Mouse (Mus musculus) forebrain, embryonic 14.5 days (tissue): ENCODE measurements at regions not wholly inside any gene's neighbourhood (a gene's known extent, or its start where the extent isn't known, plus 50 kb on each side); places are given as distances from the start of the nearest gene placed in this dataset.

ENCODE experiments used
- ATAC-seq: fragments of 200-750 bp; cut with Nextera tagmentation; 2 replicates; pipeline ENCODE4 v1.8.0; 2017; ENCODE audit warnings: mild to moderate bottlenecking, moderate library complexity
- DNase-seq: peaks from one replicate; pipeline ENCODE4 v3.0.0-alpha.2; 2015; ENCODE audit warnings: low spot score
- H3K27ac ChIP-seq: fragments of 300-500 bp; sonication (generic); 2 replicates; pipeline ENCODE4 v1.5.1; 2014; ENCODE audit warnings: low read depth, mild to moderate bottlenecking, control low read depth, low read length, moderate library complexity
- H3K27me3 ChIP-seq: fragments of 300-500 bp; sonication (generic); replicated peaks from 2 replicates; pipeline ENCODE4 v1.6.1; 2014; ENCODE audit warnings: low read length, control low read depth, mixed read lengths; ENCODE audit not compliant: control insufficient read depth, insufficient read depth
- H3K36me3 ChIP-seq: fragments of 300-500 bp; sonication (generic); 2 replicates; pipeline ENCODE4 v1.6.1; 2014; ENCODE audit warnings: low read length, control low read depth; ENCODE audit not compliant: control insufficient read depth, insufficient read depth
- H3K4me1 ChIP-seq: fragments of 300-500 bp; sonication (generic); 2 replicates; pipeline ENCODE4 v1.6.1; 2014; ENCODE audit warnings: antibody characterized with exemption, low read length, control low read depth; ENCODE audit not compliant: control insufficient read depth, insufficient read depth
- H3K4me2 ChIP-seq: fragments of 300-500 bp; sonication (generic); 2 replicates; pipeline ENCODE4 v1.6.1; 2014; ENCODE audit warnings: mild to moderate bottlenecking, control low read depth, low read length
- H3K4me3 ChIP-seq: fragments of 300-500 bp; sonication (generic); 2 replicates; pipeline ENCODE4 v1.5.1; 2014; ENCODE audit warnings: low read depth, low read length, control low read depth
- H3K9ac ChIP-seq: fragments of 300-500 bp; sonication (generic); 2 replicates; pipeline ENCODE4 v1.6.1; 2014; ENCODE audit warnings: mild to moderate bottlenecking, low read length, control low read depth, moderate library complexity
- H3K9me3 ChIP-seq: fragments of 300-500 bp; sonication (generic); replicated peaks from 2 replicates; pipeline ENCODE4 v1.6.1; 2016; ENCODE audit warnings: low read length, control low read depth, mixed read lengths; ENCODE audit not compliant: control insufficient read depth
- WGBS: fragments of 180-500 bp; shearing (Covaris S2); extraction: QIAGEN DNeasy Blood & Tissue Kit; methylation state at CpG from one replicate; pipeline ENCODE4 v1.1.7; 2014; 5-methylcytosine and 5-hydroxymethylcytosine counted together

DNA sequence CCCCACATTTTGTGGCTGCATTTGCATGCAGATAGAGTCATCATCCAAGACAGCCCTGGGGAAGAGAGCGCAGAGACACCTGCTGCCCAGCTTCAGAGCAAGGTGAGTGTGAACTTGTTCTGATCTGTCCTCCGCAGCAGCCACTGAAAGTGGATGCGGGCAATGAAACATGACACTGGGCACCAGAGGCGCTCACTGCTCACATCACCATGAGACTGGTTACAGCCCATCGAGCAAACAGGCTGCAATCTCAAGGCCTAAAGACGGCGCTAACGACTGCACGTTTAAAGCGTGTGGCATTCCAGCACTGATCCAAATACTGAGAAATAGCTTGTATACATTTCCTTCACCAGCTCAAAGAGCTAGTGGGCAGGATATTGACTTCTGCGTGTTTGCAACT is 65.8 kb downstream of the Barhl2 start:
- no peaks in the 10 kb centered on the region for H3K4me1 ChIP-seq
- 73% methylated on average over 11 of the region's 11 CpGs for WGBS
- no peak overlapping the region for H3K4me3 ChIP-seq
- no peaks in the 10 kb centered on the region; the same call in 1 of the 2 replicates for H3K9me3 ChIP-seq
- no peak for ATAC-seq
- no peak overlapping the region for H3K27ac ChIP-seq
- no peaks in the 10 kb centered on the region for H3K36me3 ChIP-seq
- peaks cover 27% of the 10 kb centered on the region for H3K27me3 ChIP-seq
- H3K4me2 ChIP-seq, result no peak overlapping the region
- DNase-seq, result no peak
- no peak overlapping the region for H3K9ac ChIP-seq

GRCm38 (mm10) chr5:106386621-106387020 is 71.3 kb downstream of the Barhl2 start:
- H3K4me3 ChIP-seq, result no peak overlapping the region
- DNase-seq (peak; percentile 24), ATAC-seq (no peak)
- H3K9ac ChIP-seq, result no peak overlapping the region
- H3K4me2 ChIP-seq, result 0 out of 2 replicates have a peak overlapping the region, but pooled peaks have one; percentile 6
- H3K4me1 ChIP-seq, result peaks cover 11% of the 10 kb centered on the region
- H3K9me3 ChIP-seq, result no peaks in the 10 kb centered on the region; the same call in 1 of the 2 replicates
- no peaks in the 10 kb centered on the region for H3K36me3 ChIP-seq
- H3K27ac ChIP-seq, result no peak overlapping the region
- WGBS, result 28% methylated on average over 7 of the region's 7 CpGs
- peaks cover 55% of the 10 kb centered on the region for H3K27me3 ChIP-seq

DNA sequence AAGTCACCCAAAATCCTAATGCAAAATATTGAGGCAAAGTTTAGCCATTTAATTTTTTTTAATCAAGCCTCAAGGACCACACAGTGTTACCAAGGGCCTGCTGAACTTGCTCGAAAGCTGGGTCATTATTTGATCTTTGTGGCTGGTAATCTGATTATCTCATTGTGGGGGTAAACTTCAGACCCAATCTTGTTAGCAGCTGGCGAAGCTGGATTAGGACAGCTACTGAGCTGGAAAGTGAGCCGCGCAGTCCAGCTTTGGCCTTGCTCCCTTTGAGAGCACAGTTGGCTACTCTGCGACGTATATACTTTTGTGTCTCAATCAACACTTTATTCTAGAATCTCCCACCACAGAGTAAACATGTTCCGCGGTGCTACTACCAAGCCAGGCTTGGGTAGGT is 72.1 kb downstream of the Barhl2 start:
- no peaks in the 10 kb centered on the region; the same call in 1 of the 2 replicates for H3K9me3 ChIP-seq
- WGBS, result 25% methylated on average over 8 of the region's 8 CpGs
- ATAC-seq, result no peak
- H3K4me2 ChIP-seq, result no peak overlapping the region
- no peak overlapping the region for H3K27ac ChIP-seq
- no peak overlapping the region for H3K9ac ChIP-seq
- peaks cover 58% of the 10 kb centered on the region for H3K27me3 ChIP-seq
- no peak for DNase-seq
- H3K36me3 ChIP-seq, result no peaks in the 10 kb centered on the region
- H3K4me3 ChIP-seq, result no peak overlapping the region
- peaks cover 11% of the 10 kb centered on the region for H3K4me1 ChIP-seq

DNA sequence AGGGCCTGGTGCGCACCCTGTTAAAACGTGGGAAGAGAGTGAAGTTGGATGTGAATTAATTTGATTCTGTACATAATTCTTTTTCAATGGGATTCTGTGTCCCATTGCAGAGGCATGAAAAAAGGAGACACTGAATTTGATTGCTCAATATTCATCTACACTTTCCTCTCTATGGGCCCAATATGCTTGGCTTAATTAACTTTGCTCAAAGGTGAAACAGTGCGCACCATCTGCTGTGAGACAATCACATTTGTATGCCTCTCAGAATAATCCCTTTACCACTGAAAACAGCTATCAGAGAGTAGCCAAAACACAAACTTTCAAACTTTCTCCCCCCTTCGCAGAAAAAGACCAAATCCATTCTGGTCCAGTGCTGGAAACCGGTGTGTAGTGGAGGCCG is 72.7 kb downstream of the Barhl2 start:
- peaks cover 61% of the 10 kb centered on the region for H3K27me3 ChIP-seq
- DNase-seq, result peak; percentile 55

GRCm38 (mm10) chr5:106384138-106384770 is 73.7 kb downstream of the Barhl2 start:
- no peak overlapping the region for H3K9ac ChIP-seq
- H3K4me1 ChIP-seq, result peaks cover 11% of the 10 kb centered on the region
- peaks cover 58% of the 10 kb centered on the region for H3K27me3 ChIP-seq
- no peaks in the 10 kb centered on the region for H3K9me3 ChIP-seq
- H3K4me3 ChIP-seq, result no peak overlapping the region
- ATAC-seq (no peak), DNase-seq (no peak)
- H3K4me2 ChIP-seq, result no peak overlapping the region
- no peaks in the 10 kb centered on the region for H3K36me3 ChIP-seq
- 46% methylated on average over 6 of the region's 6 CpGs for WGBS
- H3K27ac ChIP-seq, result no peak overlapping the region

More for the DNA sequence above, 72.7 kb downstream of the Barhl2 start:
- no peak overlapping the region for H3K4me3 ChIP-seq
- H3K36me3 ChIP-seq, result no peaks in the 10 kb centered on the region
- H3K9ac ChIP-seq, result no peak overlapping the region
- no peak overlapping the region for H3K27ac ChIP-seq
- 5% methylated on average over 6 of the region's 6 CpGs for WGBS
- H3K4me2 ChIP-seq, result no peak overlapping the region
- H3K4me1 ChIP-seq, result peaks cover 11% of the 10 kb centered on the region
- no peak for ATAC-seq
- no peaks in the 10 kb centered on the region; the same call in 1 of the 2 replicates for H3K9me3 ChIP-seq

- H3K9me3 ChIP-seq, result no peaks in the 10 kb centered on the region
- H3K4me1 ChIP-seq, result peaks cover 11% of the 10 kb centered on the region
- H3K27ac ChIP-seq, result no peak overlapping the region
- ATAC-seq (no peak), DNase-seq (no peak)
- 89% methylated on average over 3 of the region's 3 CpGs for WGBS
- H3K4me3 ChIP-seq, result no peak overlapping the region
- no peak overlapping the region for H3K9ac ChIP-seq
- no peaks in the 10 kb centered on the region for H3K36me3 ChIP-seq
- peaks cover 40% of the 10 kb centered on the region for H3K27me3 ChIP-seq
- H3K4me2 ChIP-seq, result no peak overlapping the region
These were observed 76.0 kb downstream of the Barhl2 start for GRCm38 (mm10) chr5:106381919-106382318.

DNA sequence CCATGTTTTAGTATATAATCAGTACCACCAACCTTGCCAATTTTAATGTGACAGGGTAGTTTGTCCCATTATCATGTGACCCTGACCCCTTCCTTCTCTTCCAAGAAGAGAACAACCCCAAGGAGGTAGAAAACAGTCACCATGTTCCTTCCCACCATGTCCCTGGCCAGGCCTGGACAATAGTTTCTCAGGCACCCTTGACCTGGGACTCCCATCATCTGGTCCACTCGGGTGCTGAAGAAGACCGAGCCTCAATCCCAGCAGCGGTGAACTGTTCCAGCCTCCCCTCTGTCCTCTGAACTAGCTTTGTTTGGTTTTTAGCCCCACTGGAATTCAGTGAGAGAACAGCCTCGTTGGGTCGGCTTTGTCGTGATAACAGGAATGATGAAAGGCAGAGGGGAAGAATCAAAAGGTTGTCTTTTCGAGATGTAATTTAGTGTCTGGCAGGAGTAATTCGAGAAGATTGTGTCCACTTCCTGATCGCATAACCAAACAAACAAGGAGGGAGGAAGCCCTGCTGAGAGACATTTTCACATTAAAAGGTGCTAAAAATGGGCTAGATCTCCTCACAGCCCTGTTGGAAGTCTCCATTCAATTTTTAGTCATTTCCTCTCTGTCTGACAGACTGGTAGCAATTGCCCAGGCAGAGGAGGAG is 77.2 kb downstream of the Barhl2 start:
- Histone ChIP-seq H3K4me3 (no peak overlapping the region), H3K4me1 (peaks cover 8% of the 10 kb centered on the region), H3K4me2 (no peak overlapping the region), H3K9ac (no peak overlapping the region), H3K27ac (no peak overlapping the region), H3K27me3 (peaks cover 29% of the 10 kb centered on the region), H3K9me3 (no peaks in the 10 kb centered on the region), H3K36me3 (no peaks in the 10 kb centered on the region)
- ATAC-seq (no peak), DNase-seq (no peak)
- 38% methylated on average over 9 of the region's 9 CpGs for WGBS

DNA sequence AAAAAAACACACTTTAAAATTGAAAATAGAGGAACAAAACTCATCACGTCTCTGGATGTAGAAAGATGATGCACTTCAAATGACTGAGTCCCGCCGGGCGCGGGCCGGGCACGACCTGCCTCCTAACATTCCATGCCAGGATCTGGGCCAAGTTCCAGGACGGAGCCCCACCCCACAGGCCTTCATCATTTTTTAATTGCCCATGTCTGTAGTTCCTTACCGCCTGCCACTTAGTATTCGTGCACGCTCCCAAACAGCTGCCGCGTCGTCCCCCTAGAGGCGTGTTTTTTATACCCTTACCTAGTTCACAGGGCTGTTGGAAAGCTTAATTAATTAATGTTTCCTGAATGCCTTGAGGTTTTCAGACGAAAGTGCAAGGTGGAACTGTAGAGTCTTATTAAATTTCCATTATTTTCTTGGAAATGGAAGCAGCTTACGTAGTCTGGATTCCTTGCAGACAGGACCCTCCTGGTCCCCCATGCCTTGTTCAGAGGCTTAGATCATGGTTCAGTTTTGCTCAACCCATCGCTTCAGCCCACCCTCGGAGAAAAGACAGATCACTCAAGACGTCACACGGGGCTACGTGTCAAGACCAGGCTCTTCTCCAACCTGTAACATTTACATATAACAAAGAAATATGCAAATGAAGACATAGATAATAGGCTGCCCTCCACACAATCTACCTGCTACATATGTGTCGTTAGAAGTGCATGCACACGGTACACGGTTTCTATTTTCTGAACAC is 81.0 kb downstream of the Barhl2 start:
- Histone ChIP-seq H3K27me3 (peaks cover 7% of the 10 kb centered on the region; the same call in 1 of the 2 replicates), H3K9me3 (no peaks in the 10 kb centered on the region), H3K4me1 (no peaks in the 10 kb centered on the region), H3K4me2 (peak overlapping the region; percentile 10; the same call in 1 of the 2 replicates), H3K9ac (no peak overlapping the region), H3K36me3 (no peaks in the 10 kb centered on the region), H3K4me3 (no peak overlapping the region), H3K27ac (no peak overlapping the region)
- 32% methylated on average over 25 of the region's 25 CpGs for WGBS
- ATAC-seq, result peak; percentile 69
- peak; percentile 66 for DNase-seq
